ENCODE assay signal across 8 mouse cellular contexts in genomic region chr5:24101446-24102140, GRCm38 (mm10). TPM values are rescaled to one million over a fixed set of nuclear protein-coding genes. Genes with fewer than 3 reads are reported as not detected.
DNase-seq lines count a peak whose midpoint lies in the region; ATAC-seq and TF ChIP-seq lines count a peak whose summit lies in the region.

No protein-coding gene starts in this region.

- intact Hi-C loops in heart, postnatal 14 days (cut with DNase I) = loop anchor here (1.0 to 2.0 kb wide), 2 partner anchors 23 to 63 kb away; partner anchors contain the start of gene Nupl2

- H3K4me2 ChIP-seq in heart, embryonic 14.5 days (ENCODE audit: low read length) = peak overlapping the region; percentile 82
- H3K4me2 ChIP-seq in embryonic facial prominence, embryonic 14.5 days (ENCODE audit: low read depth, low read length) = peak overlapping the region; percentile 47
- peak overlapping the region; percentile 62 for H3K4me2 ChIP-seq in intestine, embryonic 16.5 days (ENCODE audit: low read depth, low read length)

- in situ Hi-C loops in ES-E14 (cut with MboI; ENCODE audit: low sequenced_read_pairs in 2 of 2, unreplicated experiment in 2 of 2) = no loop called here

- H3K4me3 ChIP-seq in heart, embryonic 14.5 days (ENCODE audit: control insufficient read depth in 1 of 2, insufficient read depth in 1 of 2, low read depth in 1 of 2, low read length in 2 of 2) = peak overlapping the region; percentile 89 to 97; a peak in 3 of 4 replicates
- H3K4me3 ChIP-seq in ES-E14 (ENCODE audit: insufficient read depth in 1 of 2, low read depth in 1 of 2, low read length in 2 of 2, poor library complexity in 1 of 2, severe bottlenecking in 1 of 2) = peak overlapping the region; percentile 82 to 87
- peak overlapping the region; percentile 65 for H3K4me3 ChIP-seq in embryonic facial prominence, embryonic 14.5 days (ENCODE audit: low read depth, low read length)
- H3K4me3 ChIP-seq in intestine, embryonic 16.5 days (ENCODE audit: low read length) = peak overlapping the region; percentile 77

- H3K36me3 ChIP-seq in heart, embryonic 14.5 days (ENCODE audit: control insufficient read depth, insufficient read depth, low read length) = no peaks in the 10 kb centered on the region
- no peaks in the 10 kb centered on the region for H3K36me3 ChIP-seq in ES-E14 (ENCODE audit: control insufficient read depth, insufficient read depth, low read length, poor library complexity, severe bottlenecking)
- no peaks in the 10 kb centered on the region for H3K36me3 ChIP-seq in embryonic facial prominence, embryonic 14.5 days (ENCODE audit: control insufficient read depth, insufficient read depth, low read length)
- H3K36me3 ChIP-seq in intestine, embryonic 16.5 days (ENCODE audit: control insufficient read depth, insufficient read depth, low read length) = no peaks in the 10 kb centered on the region

- no peaks in the 10 kb centered on the region for H3K27me3 ChIP-seq in heart, embryonic 14.5 days (ENCODE audit: control insufficient read depth, insufficient read depth, low read length)
- no peaks in the 10 kb centered on the region for H3K27me3 ChIP-seq in embryonic facial prominence, embryonic 14.5 days (replicated peaks; ENCODE audit: control insufficient read depth, insufficient read depth, low read length)
- H3K27me3 ChIP-seq in intestine, embryonic 16.5 days (replicated peaks; ENCODE audit: control insufficient read depth, insufficient read depth, low read length) = no peaks in the 10 kb centered on the region

- 11% methylated on average over 8 of the region's 8 CpGs for WGBS in heart, embryonic 14.5 days
- 6% methylated on average over 8 of the region's 8 CpGs for WGBS in embryonic facial prominence, embryonic 14.5 days
- 10% methylated on average over 8 of the region's 8 CpGs for WGBS in intestine, embryonic 16.5 days

- ATAC-seq in heart, embryonic 14.5 days (ENCODE audit: insufficient number of reproducible peaks, insufficient read depth, low FRiP score, low read depth) = no peak
- no peak for ATAC-seq in embryonic facial prominence, embryonic 14.5 days (ENCODE audit: low read depth)
- no peak for ATAC-seq in intestine, embryonic 16.5 days

- H3K9me3 ChIP-seq in heart, embryonic 14.5 days (ENCODE audit: control insufficient read depth, low read length) = no peaks in the 10 kb centered on the region
- no peaks in the 10 kb centered on the region for H3K9me3 ChIP-seq in ES-E14 (ENCODE audit: control insufficient read depth, insufficient read depth, low read depth, low read length)
- H3K9me3 ChIP-seq in embryonic facial prominence, embryonic 14.5 days (ENCODE audit: control insufficient read depth, low read length) = no peaks in the 10 kb centered on the region
- no peaks in the 10 kb centered on the region for H3K9me3 ChIP-seq in intestine, embryonic 16.5 days (ENCODE audit: control insufficient read depth, low read length)

- DNase-seq in heart, postnatal 14 days = no peak
- no peak for DNase-seq in ES-E14 (ENCODE audit: low read depth, low spot score)
- DNase-seq in embryonic facial prominence, embryonic 14.5 days (ENCODE audit: low spot score) = peak; percentile 69
- peak; percentile 8 for DNase-seq in retina, adult 2 months (ENCODE audit: low read depth, low spot score)
- DNase-seq in layer of hippocampus, adult 9-10 months (ENCODE audit: low spot score) = no peak
- no peak for DNase-seq in testis, postnatal 10 days (ENCODE audit: low spot score)

- H3K4me1 ChIP-seq in heart, embryonic 14.5 days (ENCODE audit: control insufficient read depth in 2 of 2, insufficient read depth in 2 of 2, low read length in 2 of 2) = no peaks in the 10 kb centered on the region; a peak in 1 of 4 replicates
- peaks cover 3 to 6% of the 10 kb centered on the region in 2 experiments; a peak in 3 of 4 replicates for H3K4me1 ChIP-seq in ES-E14 (ENCODE audit: control insufficient read depth in 2 of 2, insufficient read depth in 2 of 2, low read length in 2 of 2, poor library complexity in 1 of 2)
- peaks cover 4% of the 10 kb centered on the region; the same call in 1 of the 2 replicates for H3K4me1 ChIP-seq in embryonic facial prominence, embryonic 14.5 days (ENCODE audit: control insufficient read depth, insufficient read depth, low read length)
- no peaks in the 10 kb centered on the region for H3K4me1 ChIP-seq in intestine, embryonic 16.5 days (ENCODE audit: control insufficient read depth, insufficient read depth, low read length)

- peak overlapping the region; percentile 88 for H3K9ac ChIP-seq in heart, embryonic 14.5 days (ENCODE audit: low read length)
- peak overlapping the region; percentile 90; the same call in 1 of the 2 replicates for H3K9ac ChIP-seq in ES-E14 (ENCODE audit: insufficient read depth, low read depth, low read length, poor library complexity, severe bottlenecking)
- H3K9ac ChIP-seq in embryonic facial prominence, embryonic 14.5 days (ENCODE audit: low read depth, low read length) = peak overlapping the region; percentile 82
- H3K9ac ChIP-seq in intestine, embryonic 16.5 days (ENCODE audit: low read depth, low read length) = peak overlapping the region; percentile 87

- H3K27ac ChIP-seq in heart, embryonic 14.5 days (replicated peaks in 1 of 2; ENCODE audit: control insufficient read depth in 1 of 2, insufficient read depth in 1 of 2, low read depth in 2 of 2, low read length in 2 of 2) = peak overlapping the region in 1 of 2 experiments; percentile 91; a peak in 2 of 4 replicates
- no peak overlapping the region for H3K27ac ChIP-seq in ES-E14 (ENCODE audit: insufficient read depth, low read depth, low read length, poor library complexity, severe bottlenecking)
- H3K27ac ChIP-seq in embryonic facial prominence, embryonic 14.5 days (replicated peaks; ENCODE audit: low read depth, low read length) = peak overlapping the region; percentile 91
- H3K27ac ChIP-seq in intestine, embryonic 16.5 days (ENCODE audit: low read length) = no peak overlapping the region

TF ChIP-seq in ES-E14, 5 proteins besides CTCF, POLR2A, EP300 and RAD21:
- no peak for TF ChIP-seq MAFK (IDR thresholded peaks at IDR 0.05; ENCODE audit: insufficient read depth, low read depth, low read length)
- TF ChIP-seq ZNF384 (IDR thresholded peaks at IDR 0.05; ENCODE audit: low read depth, low read length) = no peak
- no peak for TF ChIP-seq HCFC1 (IDR thresholded peaks at IDR 0.05; ENCODE audit: borderline replicate concordance, insufficient read depth, low read length)
- TF ChIP-seq CHD2 (IDR thresholded peaks at IDR 0.05; ENCODE audit: low read depth, low read length) = no peak
- TF ChIP-seq ZC3H11A (IDR thresholded peaks at IDR 0.05; ENCODE audit: borderline replicate concordance, low read depth, low read length) = no peak

RNA-seq across cellular contexts. Expression of gene Klhl7, which starts 1.2 kb away (rescaled TPM):
- polyA plus RNA-seq in heart, embryonic 14.5 days (2014; fragmentation: Nextera tagmentation; extraction: Ambion mirVana) = 45.7 and 51.0 TPM in 2 replicates
- total RNA-seq in heart, postnatal 14 days (2021) = 10 to 100 TPM; 47.6 to 54.5 TPM
- total RNA-seq in ES-E14 (2012; rRNA removed) = 24.4 and 30.5 TPM in 2 replicates
- polyA plus RNA-seq in embryonic facial prominence, embryonic 14.5 days (2014; fragmentation: Nextera tagmentation; extraction: Ambion mirVana) = 53.2 and 60.6 TPM in 2 replicates
- 31.0 and 31.2 TPM in 2 replicates for polyA plus RNA-seq in intestine, embryonic 16.5 days (2015; fragmentation: Nextera tagmentation; extraction: Ambion mirVana)

Comparison
In these comparisons a context has a peak if more than half of its experiments do, and no peak if none do; other contexts are left out.
1. DNase-seq: peak in embryonic facial prominence, embryonic 14.5 days (single experiment) and retina, adult 2 months (single experiment); none in heart, postnatal 14 days (0 of 2), ES-E14 (single experiment), layer of hippocampus, adult 9-10 months (single experiment) and testis, postnatal 10 days (single experiment).
2. Peak in every context shown above with its lines, with median percentiles within 50 percentile points of each other: H3K4me2 ChIP-seq, H3K4me3 ChIP-seq and H3K9ac ChIP-seq.